Comparison of ENCODE assay signal across 8 mouse cellular contexts in genomic region chr7:44560435-44561400, GRCm38 (mm10). TPM values are rescaled to one million over a fixed set of nuclear protein-coding genes. Genes with fewer than 3 reads are reported as not detected.
DNase-seq lines count a peak whose midpoint lies in the region; ATAC-seq lines count a peak whose summit lies in the region.

No protein-coding gene starts in this region.

- no peak overlapping the region for H3K4me3 ChIP-seq in kidney, embryonic 14.5 days (ENCODE audit: low read length)
- H3K4me3 ChIP-seq in liver, embryonic 11.5 days (ENCODE audit: low read depth, low read length), result no peak overlapping the region

- DNase-seq in A20 (ENCODE audit: low read depth, low spot score) (peak; percentile 88), NIH3T3 (ENCODE audit: low read depth) (peak; percentile 93)
- peak; percentile 93 to 94 for DNase-seq in cerebellum, postnatal 10 days
- DNase-seq in frontal cortex, postnatal 36 days (ENCODE audit: low spot score in 2 of 2), result peak; percentile 76 to 85
- DNase-seq in liver, embryonic 11.5 days (ENCODE audit: low spot score), result peak; percentile 58
- peak; percentile 73 for DNase-seq in neural tube, embryonic 10.5 days (ENCODE audit: extremely low spot score, low spot score)
- peak; percentile 59 for DNase-seq in telencephalon, adult 2 months (ENCODE audit: low read depth, low spot score)

- H3K4me2 ChIP-seq in kidney, embryonic 14.5 days (replicated peaks; ENCODE audit: low read depth, low read length), result no peak overlapping the region
- no peak overlapping the region for H3K4me2 ChIP-seq in liver, embryonic 11.5 days

- H3K27ac ChIP-seq in kidney, embryonic 14.5 days (ENCODE audit: low read depth, low read length), result no peak overlapping the region
- no peak overlapping the region for H3K27ac ChIP-seq in liver, embryonic 11.5 days (ENCODE audit: low read depth, low read length)

- H3K9me3 ChIP-seq in kidney, embryonic 14.5 days (ENCODE audit: control insufficient read depth, low read length), result no peaks in the 10 kb centered on the region
- H3K9me3 ChIP-seq in liver, embryonic 11.5 days (ENCODE audit: control insufficient read depth, low read length), result no peaks in the 10 kb centered on the region

- no peak overlapping the region for H3K9ac ChIP-seq in kidney, embryonic 14.5 days (ENCODE audit: low read depth, low read length)
- H3K9ac ChIP-seq in liver, embryonic 11.5 days (ENCODE audit: low read depth, low read length), result no peak overlapping the region

- WGBS in kidney, embryonic 14.5 days, result 48% methylated on average over 18 of the region's 18 CpGs
- WGBS in liver, embryonic 11.5 days, result 54% methylated on average over 18 of the region's 18 CpGs

- ATAC-seq in kidney, embryonic 14.5 days (ENCODE audit: low FRiP score, low TSS enrichment), result peak; percentile 72
- no peak for ATAC-seq in liver, embryonic 11.5 days (replicated peaks; ENCODE audit: low FRiP score)

- H3K4me1 ChIP-seq in kidney, embryonic 14.5 days (ENCODE audit: control insufficient read depth, insufficient read depth, low read length), result no peaks in the 10 kb centered on the region
- 0 out of 2 replicates have a peak, but pooled peaks cover 4% of the 10 kb centered on the region for H3K4me1 ChIP-seq in liver, embryonic 11.5 days (replicated peaks; ENCODE audit: control insufficient read depth, insufficient read depth, low read length)

- H3K36me3 ChIP-seq in kidney, embryonic 14.5 days (ENCODE audit: control insufficient read depth, insufficient read depth, low read length), result no peaks in the 10 kb centered on the region
- H3K36me3 ChIP-seq in liver, embryonic 11.5 days (ENCODE audit: control insufficient read depth, insufficient read depth, low read length), result no peaks in the 10 kb centered on the region

- no peaks in the 10 kb centered on the region for H3K27me3 ChIP-seq in kidney, embryonic 14.5 days (ENCODE audit: control insufficient read depth, insufficient read depth, low read length)
- no peaks in the 10 kb centered on the region for H3K27me3 ChIP-seq in liver, embryonic 11.5 days (replicated peaks; ENCODE audit: control insufficient read depth, insufficient read depth, low read length)

RNA-seq across cellular contexts. Expression of gene Nr1h2, which starts 7.0 kb away (rescaled TPM):
- polyA plus RNA-seq in kidney, embryonic 14.5 days (2014; fragmentation: Nextera tagmentation; extraction: Ambion mirVana), result 69.1 and 69.8 TPM in 2 replicates
- polyA plus RNA-seq in liver, embryonic 11.5 days (2014; fragmentation: Nextera tagmentation; extraction: Ambion mirVana), result 65.6 and 69.2 TPM in 2 replicates

RNA-seq across cellular contexts. Expression of gene Napsa, which starts 11.5 kb away (rescaled TPM):
- 5.0 and 7.0 TPM in 2 replicates for polyA plus RNA-seq in kidney, embryonic 14.5 days (2014; fragmentation: Nextera tagmentation; extraction: Ambion mirVana)
- 1.4 and 2.1 TPM in 2 replicates for polyA plus RNA-seq in liver, embryonic 11.5 days (2014; fragmentation: Nextera tagmentation; extraction: Ambion mirVana)

RNA-seq across cellular contexts. Expression of gene Pold1, which starts 12.1 kb away (rescaled TPM):
- polyA plus RNA-seq in kidney, embryonic 14.5 days (2014; fragmentation: Nextera tagmentation; extraction: Ambion mirVana), result 51.6 and 69.5 TPM in 2 replicates
- polyA plus RNA-seq in liver, embryonic 11.5 days (2014; fragmentation: Nextera tagmentation; extraction: Ambion mirVana), result 119 and 128 TPM in 2 replicates

RNA-seq across cellular contexts. Expression of gene Spib, which starts 28.8 kb away (rescaled TPM):
- polyA plus RNA-seq in kidney, embryonic 14.5 days (2014; fragmentation: Nextera tagmentation; extraction: Ambion mirVana), result not detected in 2 replicates
- polyA plus RNA-seq in liver, embryonic 11.5 days (2014; fragmentation: Nextera tagmentation; extraction: Ambion mirVana), result 0.05 TPM in 1 of 2 replicates, not detected in the other

RNA-seq across cellular contexts. Expression of gene Kcnc3, which starts 29.7 kb away (rescaled TPM):
- polyA plus RNA-seq in kidney, embryonic 14.5 days (2014; fragmentation: Nextera tagmentation; extraction: Ambion mirVana), result 0.18 and 0.26 TPM in 2 replicates
- polyA plus RNA-seq in liver, embryonic 11.5 days (2014; fragmentation: Nextera tagmentation; extraction: Ambion mirVana), result 0.22 and 0.23 TPM in 2 replicates
